Mouse (Mus musculus) macrophage (primary cell): ENCODE results near the gene Frg2f1. TPM values are rescaled to one million over a fixed set of nuclear protein-coding genes. Genes with fewer than 3 reads are reported as not detected.

Source experiments
- polyA plus RNA-seq: library from polyadenylated mRNA; stranded (reverse); fragments of 250-400 nt; gene quantifications from 3 replicates; pipeline ENCODE4 v1.2.4, GENCODE M21; 2018; ENCODE audit warnings: inconsistent platforms

Gene Frg2f1
- polyA plus RNA-seq, 1 experiment from 2014 or later: 1.6 TPM

Other genes with a start within 250 kb of the Frg2f1 start
- gene Ybx1, start 244.9 kb downstream of the Frg2f1 start, polyA plus RNA-seq: 671 to 1,591 TPM (median 793 TPM) in 3 replicates
- 19.8 to 39.9 TPM (median 33.9 TPM) in 3 replicates for gene Ppih, start 219.0 kb downstream of the Frg2f1 start, polyA plus RNA-seq
- not detected in 3 replicates for gene Ccdc30, start 124.0 kb downstream of the Frg2f1 start, polyA plus RNA-seq
- gene Ppcs, start 117.1 kb downstream of the Frg2f1 start, polyA plus RNA-seq: 8.4 to 12.4 TPM (median 9.1 TPM) in 3 replicates
- gene Zmynd12, start 116.7 kb downstream of the Frg2f1 start, polyA plus RNA-seq: not detected in 3 replicates
- not detected in 3 replicates for gene Rimkla, start 46.9 kb downstream of the Frg2f1 start, polyA plus RNA-seq
- gene Foxj3, start 2.5 kb downstream of the Frg2f1 start, polyA plus RNA-seq: 14.0 to 23.3 TPM (median 18.3 TPM) in 3 replicates
- not detected in 3 replicates for gene Guca2a, start 98.2 kb upstream of the Frg2f1 start, polyA plus RNA-seq
- not detected in 3 replicates for gene Guca2b, start 119.4 kb upstream of the Frg2f1 start, polyA plus RNA-seq
- gene Hivep3, start 194.3 kb upstream of the Frg2f1 start, polyA plus RNA-seq: 6.8 to 16.3 TPM (median 9.7 TPM) in 3 replicates